In the genomic region with DNA sequence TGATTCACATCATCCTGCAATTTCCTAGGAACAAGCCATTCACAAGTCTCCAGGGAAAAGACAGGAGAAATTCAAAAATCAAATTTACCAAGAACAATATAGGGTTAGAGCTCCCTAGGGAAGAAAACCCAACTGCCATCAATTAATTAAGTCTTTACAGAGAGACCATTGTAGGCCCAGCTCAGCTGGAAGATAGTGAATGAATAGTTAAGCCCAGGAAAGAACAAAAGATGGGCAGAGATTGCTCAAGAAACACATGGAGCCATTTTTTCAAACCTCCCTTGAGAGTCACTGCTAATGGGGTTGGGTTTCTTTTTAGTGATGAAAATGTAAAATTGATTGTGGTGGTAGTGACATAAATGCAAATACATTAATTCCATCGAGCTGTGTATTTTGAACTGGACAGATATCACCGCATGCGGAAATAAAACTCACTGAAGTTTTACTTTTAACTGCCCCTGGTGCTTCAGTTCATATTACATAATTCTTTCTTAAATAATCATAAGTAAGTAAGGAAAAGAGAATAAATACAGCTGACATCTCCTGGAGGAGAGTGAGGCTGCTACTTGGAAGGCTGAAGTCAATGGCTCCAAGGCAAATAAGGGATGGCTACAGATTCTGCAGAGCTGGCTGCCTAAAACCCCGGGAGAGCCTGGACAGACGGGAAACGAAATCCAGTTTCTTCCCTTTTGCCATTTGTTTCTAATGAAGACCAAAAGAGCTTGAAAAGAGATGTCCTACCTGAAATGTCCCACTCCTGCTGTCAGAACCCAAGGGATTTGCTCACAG, we compare ENCODE assay signal across 11 mouse cellular contexts.
DNase-seq lines count a peak whose midpoint lies in the region; ATAC-seq lines count a peak whose summit lies in the region.
"Had no signal": no experiment of that assay in that cellular context is flagged by ENCODE, and none has a peak within 500 bp of the region (broad histone marks: within the 10 kb centered on the region; RNA-seq: fewer than 3 reads in every experiment).

No protein-coding gene starts in this region.

- peak overlapping the region; percentile 54 for H3K27ac ChIP-seq in hindbrain, embryonic 10.5 days
- H3K27ac ChIP-seq in midbrain, embryonic 14.5 days (replicated peaks; ENCODE audit: low read depth, low read length) = no peak overlapping the region

- H3K4me1 ChIP-seq in hindbrain, embryonic 10.5 days (replicated peaks) = peaks cover 19% of the 10 kb centered on the region
- peaks cover 13% of the 10 kb centered on the region for H3K4me1 ChIP-seq in midbrain, embryonic 14.5 days (ENCODE audit: control insufficient read depth, insufficient read depth, low read length)

- 0 out of 2 replicates have a peak, but pooled peaks have one; percentile 38 for ATAC-seq in frontal cortex, adult (ENCODE audit: low TSS enrichment)
- ATAC-seq in midbrain, embryonic 14.5 days (ENCODE audit: low FRiP score, low TSS enrichment) = peak; percentile 60

- H3K27me3 ChIP-seq in hindbrain, embryonic 10.5 days (ENCODE audit: insufficient read depth, poor library complexity, severe bottlenecking) = peaks cover 7% of the 10 kb centered on the region; the same call in 1 of the 2 replicates
- no peaks in the 10 kb centered on the region for H3K27me3 ChIP-seq in midbrain, embryonic 14.5 days (ENCODE audit: control insufficient read depth, insufficient read depth, low read length)

- H3K4me3 ChIP-seq in hindbrain, embryonic 10.5 days = no peak overlapping the region
- no peak overlapping the region for H3K4me3 ChIP-seq in midbrain, embryonic 14.5 days (replicated peaks; ENCODE audit: low read depth, low read length)

- H3K9ac ChIP-seq in midbrain, embryonic 14.5 days (replicated peaks; ENCODE audit: low read length) = no peak overlapping the region

- H3K36me3 ChIP-seq in hindbrain, embryonic 10.5 days = no peaks in the 10 kb centered on the region
- no peaks in the 10 kb centered on the region for H3K36me3 ChIP-seq in midbrain, embryonic 14.5 days (ENCODE audit: control insufficient read depth, insufficient read depth, low read length)

- WGBS in hindbrain, embryonic 10.5 days = 59% methylated on average over 6 of the region's 6 CpGs
- 31% methylated on average over 6 of the region's 6 CpGs for WGBS in midbrain, embryonic 14.5 days

- no peak overlapping the region for H3K4me2 ChIP-seq in midbrain, embryonic 14.5 days (ENCODE audit: low read length)

- no peak for DNase-seq in frontal cortex, postnatal 25 days (ENCODE audit: low spot score in 2 of 2)
- DNase-seq in NIH3T3 (ENCODE audit: low read depth) = peak; percentile 47
- DNase-seq in hindbrain, embryonic 10.5 days (ENCODE audit: low spot score) = peak; percentile 10
- peak; percentile 64 for DNase-seq in midbrain, embryonic 14.5 days
- no peak for DNase-seq in thymus, postnatal 4 days
- DNase-seq in left cerebral cortex, adult 18-20 months (ENCODE audit: low spot score in 2 of 2) = no peak
- no peak for DNase-seq in kidney, postnatal 14 days
- DNase-seq: adrenal gland, adult 8-10 months; cerebellum, postnatal 36 days; thymus, postnatal 36 days had no signal

- H3K9me3 ChIP-seq in hindbrain, embryonic 10.5 days = no peaks in the 10 kb centered on the region
- no peaks in the 10 kb centered on the region for H3K9me3 ChIP-seq in midbrain, embryonic 14.5 days (ENCODE audit: control insufficient read depth, low read length)

Comparison
In these comparisons a context has a peak if more than half of its experiments do, and no peak if none do; other contexts are left out.
1. DNase-seq: peak in NIH3T3 (single experiment), hindbrain, embryonic 10.5 days (single experiment) and midbrain, embryonic 14.5 days (single experiment); none in frontal cortex, postnatal 25 days (0 of 2), thymus, postnatal 4 days (single experiment), left cerebral cortex, adult 18-20 months (0 of 2) and kidney, postnatal 14 days (single experiment).